8 mouse cellular contexts compared by ENCODE assay signal in genomic region chr19:25334360-25334759, GRCm38 (mm10).
A peak's percentile ranks its signal among the peaks of the same experiment; 100 is the strongest.
DNase-seq lines count a peak whose midpoint lies in the region; ATAC-seq and TF ChIP-seq lines count a peak whose summit lies in the region.

No protein-coding gene starts in this region.

- H3K9me3 ChIP-seq in midbrain, embryonic 10.5 days (replicated peaks) = no peaks in the 10 kb centered on the region
- no peaks in the 10 kb centered on the region for H3K9me3 ChIP-seq in midbrain, embryonic 16.5 days (replicated peaks; ENCODE audit: control insufficient read depth, low read length, poor library complexity, severe bottlenecking)
- H3K9me3 ChIP-seq in limb, embryonic 14.5 days (ENCODE audit: control insufficient read depth, low read length) = no peaks in the 10 kb centered on the region

- peak; percentile 15 to 35 for DNase-seq in cerebellum, adult 18-20 months
- DNase-seq in midbrain, embryonic 10.5 days (ENCODE audit: low spot score) = peak; percentile 54
- peak; percentile 76 for DNase-seq in brain, embryonic 14.5 days (ENCODE audit: low read depth)
- DNase-seq in gastrocnemius, adult 2 months = peak; percentile 54
- DNase-seq in limb, embryonic 14.5 days (ENCODE audit: low spot score) = peak; percentile 72
- DNase-seq in right cerebral cortex, postnatal 10 days (ENCODE audit: low spot score in 2 of 2) = peak; percentile 42 to 64

- no peak for ATAC-seq in cerebellum, adult (ENCODE audit: insufficient number of reproducible peaks, low FRiP score, low TSS enrichment)
- no peak for ATAC-seq in midbrain, embryonic 16.5 days
- ATAC-seq in limb, embryonic 14.5 days (ENCODE audit: low FRiP score, low read depth) = no peak

- no peak overlapping the region for H3K4me2 ChIP-seq in midbrain, embryonic 16.5 days (ENCODE audit: low read length)
- H3K4me2 ChIP-seq in limb, embryonic 14.5 days (replicated peaks; ENCODE audit: low read depth, low read length, severe bottlenecking) = no peak overlapping the region

- TF ChIP-seq CTCF in brain, embryonic 14.5 days (IDR thresholded peaks at IDR 0.05; ENCODE audit: borderline replicate concordance, extremely low read depth, insufficient read depth, insufficient read length) = peak; percentile 75; the same call in 1 of the 2 replicates
- peak; percentile 84 for TF ChIP-seq CTCF in gastrocnemius, adult 2 months (IDR thresholded peaks at IDR 0.05)

- no peak overlapping the region for H3K4me3 ChIP-seq in midbrain, embryonic 10.5 days
- H3K4me3 ChIP-seq in midbrain, embryonic 16.5 days (ENCODE audit: low read depth, low read length) = no peak overlapping the region
- no peak overlapping the region for H3K4me3 ChIP-seq in gastrocnemius, adult 2 months
- no peak overlapping the region for H3K4me3 ChIP-seq in limb, embryonic 14.5 days (replicated peaks; ENCODE audit: low read length)

- H3K4me1 ChIP-seq in midbrain, embryonic 10.5 days = peaks cover 10% of the 10 kb centered on the region
- H3K4me1 ChIP-seq in midbrain, embryonic 16.5 days (ENCODE audit: control insufficient read depth, insufficient read depth, low read length) = no peaks in the 10 kb centered on the region
- H3K4me1 ChIP-seq in limb, embryonic 14.5 days (ENCODE audit: control insufficient read depth, insufficient read depth, low read length) = no peaks in the 10 kb centered on the region

- no peak overlapping the region for H3K9ac ChIP-seq in midbrain, embryonic 16.5 days (ENCODE audit: low read depth, low read length)
- no peak overlapping the region for H3K9ac ChIP-seq in limb, embryonic 14.5 days (ENCODE audit: low read depth, low read length, severe bottlenecking)

- intact Hi-C loops in gastrocnemius, adult 2 months (cut with DNase I) = loop anchor here (1.0 to 2.0 kb wide), 2 partner anchors 202 to 228 kb away; no protein-coding TSS in a partner anchor

- TF ChIP-seq POLR2A in brain, embryonic 14.5 days (IDR thresholded peaks at IDR 0.05; ENCODE audit: borderline replicate concordance, extremely low read depth, insufficient read depth, insufficient read length, poor library complexity, severe bottlenecking) = no peak
- no peak for TF ChIP-seq POLR2A in limb, embryonic 14.5 days (IDR thresholded peaks at IDR 0.05; ENCODE audit: borderline replicate concordance, extremely low read depth, insufficient read depth, insufficient read length)

- H3K27ac ChIP-seq in midbrain, embryonic 10.5 days (replicated peaks) = no peak overlapping the region
- H3K27ac ChIP-seq in midbrain, embryonic 16.5 days (ENCODE audit: low read length) = no peak overlapping the region
- H3K27ac ChIP-seq in gastrocnemius, adult 2 months = no peak overlapping the region
- no peak overlapping the region for H3K27ac ChIP-seq in limb, embryonic 14.5 days (replicated peaks; ENCODE audit: low read depth, low read length)

- no peaks in the 10 kb centered on the region for H3K27me3 ChIP-seq in midbrain, embryonic 10.5 days (ENCODE audit: low read depth, poor library complexity, severe bottlenecking)
- H3K27me3 ChIP-seq in midbrain, embryonic 16.5 days (ENCODE audit: control insufficient read depth, insufficient read depth, low read depth, low read length) = no peaks in the 10 kb centered on the region
- H3K27me3 ChIP-seq in limb, embryonic 14.5 days (ENCODE audit: control insufficient read depth, insufficient read depth, low read length) = no peaks in the 10 kb centered on the region

- WGBS in midbrain, embryonic 10.5 days = 59% methylated on average over 3 of the region's 3 CpGs
- 71% methylated on average over 3 of the region's 3 CpGs for WGBS in midbrain, embryonic 16.5 days
- WGBS in limb, embryonic 14.5 days = 54% methylated on average over 3 of the region's 3 CpGs

- no peaks in the 10 kb centered on the region for H3K36me3 ChIP-seq in midbrain, embryonic 10.5 days
- no peaks in the 10 kb centered on the region for H3K36me3 ChIP-seq in midbrain, embryonic 16.5 days (ENCODE audit: control insufficient read depth, insufficient read depth, low read length)
- H3K36me3 ChIP-seq in limb, embryonic 14.5 days (ENCODE audit: control insufficient read depth, insufficient read depth, low read length) = no peaks in the 10 kb centered on the region

Comparison
In these comparisons a context has a peak if more than half of its experiments do, and no peak if none do; other contexts are left out.
1. DNase-seq: peak in every context shown above with its lines; median percentile 76 in brain, embryonic 14.5 days; 72 in limb, embryonic 14.5 days; 54 in midbrain, embryonic 10.5 days; 54 in gastrocnemius, adult 2 months; 53 in right cerebral cortex, postnatal 10 days; 25 in cerebellum, adult 18-20 months.